Mouse (Mus musculus): ENCODE measurements around the gene Aco1.
"Not testable (repeated sequence)": the region's sequence is repeated elsewhere in the genome, so short reads cannot be mapped to it uniquely, and the experiment has no call there.

The Aco1 gene

DNA sequence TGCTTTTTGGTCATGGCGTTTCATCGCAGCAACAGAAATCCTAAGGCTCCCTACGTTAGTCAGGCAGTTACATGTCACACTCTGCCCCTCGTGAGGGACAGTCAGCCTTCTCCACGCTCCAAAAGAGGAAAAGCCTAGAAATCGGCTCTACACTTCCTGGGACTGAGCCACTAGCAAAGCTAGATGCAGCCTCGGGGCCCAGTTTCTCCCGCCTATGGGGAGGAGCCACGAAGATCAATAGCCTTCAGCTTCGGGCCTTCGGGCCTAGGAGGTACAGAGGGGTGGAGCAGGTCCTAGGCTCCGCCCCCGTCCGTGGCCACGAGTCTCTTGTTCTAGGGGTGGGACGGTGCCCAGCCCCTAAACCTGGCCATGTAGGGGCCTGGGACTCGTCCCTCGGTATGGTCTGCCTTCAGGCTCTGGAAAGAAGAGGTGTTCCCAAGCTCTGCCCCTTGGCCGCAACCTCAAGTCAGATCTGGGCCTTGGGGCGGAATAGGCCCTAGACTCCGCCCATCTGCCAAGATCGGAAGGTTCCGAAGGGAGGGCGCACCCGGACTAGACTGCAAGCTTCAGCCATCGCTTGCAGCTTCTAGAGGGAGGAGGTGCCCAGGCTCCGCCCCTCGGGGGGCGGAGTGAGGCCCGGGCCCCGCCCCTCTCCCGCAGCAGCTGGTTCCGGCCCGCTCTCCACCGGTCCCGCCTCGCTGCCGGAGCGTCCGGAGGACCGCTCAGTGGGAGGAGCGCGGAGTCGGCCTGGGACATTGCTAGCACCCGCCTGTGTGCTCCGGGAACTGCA lies at the start of gene Aco1:
Aco1 (plus strand) TSS at position 339 of the 790 bp plus-strand sequence.
- peak; percentile 97 for DNase-seq (ENCODE audit: low spot score)

GRCm38 (mm10) chr4:40094974-40095373 lies 47.9 kb upstream of the Aco1 start:
- DNase-seq (ENCODE audit: low spot score), result no peak

GRCm38 (mm10) chr4:40102996-40103395 lies 39.9 kb upstream of the Aco1 start:
- no peak for DNase-seq (ENCODE audit: low spot score)

DNA sequence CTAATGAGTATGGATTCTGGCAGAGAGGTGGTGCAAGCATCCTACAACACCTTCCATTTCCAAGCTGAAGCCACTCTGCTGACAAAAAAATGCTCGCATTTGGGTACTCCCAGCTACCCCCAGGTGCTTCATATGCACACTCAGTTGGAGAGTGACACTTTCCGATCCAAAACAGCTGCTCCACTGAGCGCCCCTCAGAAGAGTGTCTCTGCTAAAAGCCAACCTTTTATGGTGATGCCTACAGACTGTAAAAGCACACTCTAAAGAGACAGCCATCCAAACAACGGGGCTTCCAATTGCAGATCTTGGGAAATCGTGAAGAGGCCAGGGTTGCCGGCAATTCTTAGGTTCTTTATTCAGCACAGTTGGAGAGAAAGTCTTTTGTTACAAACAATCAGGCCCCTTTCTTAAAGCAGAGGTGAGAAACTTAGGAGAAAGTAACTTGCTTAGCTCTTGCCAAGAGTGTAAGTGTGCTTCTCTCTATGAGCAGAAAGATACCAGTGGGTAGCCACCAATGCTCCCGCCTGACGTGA lies 36.8 kb upstream of the Aco1 start:
- DNase-seq (ENCODE audit: low spot score), result no peak

GRCm38 (mm10) chr4:40108030-40108429 lies 34.9 kb upstream of the Aco1 start:
- DNase-seq (ENCODE audit: low spot score), result no peak

GRCm38 (mm10) chr4:40113173-40113572 lies 29.7 kb upstream of the Aco1 start:
- no peak for DNase-seq (ENCODE audit: low spot score)

GRCm38 (mm10) chr4:40121221-40121620 lies 21.7 kb upstream of the Aco1 start:
- DNase-seq (ENCODE audit: low spot score), result peak; percentile 73

- DNase-seq (ENCODE audit: low spot score), result not testable (repeated sequence)
These were observed 20.6 kb upstream of the Aco1 start for GRCm38 (mm10) chr4:40122291-40122690.

GRCm38 (mm10) chr4:40134468-40135102 lies 8.3 kb upstream of the Aco1 start:
- peak; percentile 44 for DNase-seq (ENCODE audit: low spot score)

DNA sequence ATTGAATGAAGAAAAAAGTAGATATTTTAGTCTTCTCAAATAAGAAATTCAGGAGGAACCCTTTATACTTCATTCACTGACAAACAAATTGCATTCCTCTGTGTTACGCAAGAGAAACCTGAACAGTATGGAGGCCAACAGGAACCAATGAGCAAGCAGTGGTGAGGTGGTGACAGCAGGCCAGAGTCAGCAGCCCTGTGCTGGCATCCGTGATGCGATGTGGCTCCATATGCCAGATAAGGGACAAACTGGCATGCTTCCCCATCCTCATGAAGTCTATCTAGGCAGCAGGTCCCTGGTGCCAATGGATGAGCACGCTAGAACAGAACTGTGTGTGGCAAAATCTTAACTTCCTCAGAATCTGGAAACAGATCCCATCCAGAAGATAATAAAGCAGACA lies 6.4 kb upstream of the Aco1 start:
- no peak for DNase-seq (ENCODE audit: low spot score)

DNA sequence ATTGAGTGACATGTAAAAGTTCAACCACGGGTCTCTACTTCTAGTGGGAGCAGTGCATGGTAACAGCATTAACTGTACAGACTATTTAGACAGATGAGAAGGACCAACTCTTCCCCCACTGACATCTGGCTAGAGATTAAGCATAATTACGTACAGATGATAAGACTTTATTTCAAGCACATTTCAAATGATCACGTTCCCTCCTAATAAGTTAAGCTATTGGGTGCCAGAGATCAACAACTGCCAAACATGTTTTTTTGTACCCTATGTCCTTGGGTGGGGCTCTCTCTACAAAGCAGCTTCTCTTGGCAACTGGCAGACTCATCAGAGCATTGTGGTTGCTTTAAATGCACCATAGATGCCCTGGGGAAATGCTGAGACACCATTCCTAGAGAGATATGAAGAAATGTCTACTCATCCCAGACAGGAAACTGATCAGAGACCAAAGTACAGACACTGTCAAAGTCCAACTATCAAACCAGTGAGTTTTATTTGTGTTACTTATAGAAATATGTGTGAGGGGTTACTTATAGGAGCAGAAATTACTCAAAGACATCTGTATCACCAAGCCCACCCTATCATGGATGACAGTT lies 3.1 kb upstream of the Aco1 start:
- no peak for DNase-seq (ENCODE audit: low spot score)

- no peak for DNase-seq (ENCODE audit: low spot score)
These were observed 621 bp downstream of the Aco1 start for GRCm38 (mm10) chr4:40143533-40143871.

DNA sequence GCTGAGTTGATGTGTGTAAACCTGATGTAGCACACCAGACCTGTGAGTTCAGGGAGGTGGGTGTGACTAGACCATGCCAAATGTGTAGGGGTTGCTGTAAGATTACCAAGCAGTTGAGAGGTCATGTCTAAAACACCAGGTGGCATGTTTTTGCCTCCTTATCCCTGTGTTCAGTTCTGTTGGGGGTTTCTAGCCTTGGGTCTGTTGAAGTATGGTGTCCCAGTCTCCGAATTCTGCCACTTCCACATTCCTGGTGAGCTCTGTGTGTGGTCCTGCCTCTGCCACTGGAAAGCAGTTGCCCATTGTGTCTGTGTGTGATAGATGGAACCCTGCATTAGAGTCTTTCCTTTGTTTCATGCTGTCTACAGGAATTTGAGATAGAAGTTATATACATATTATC lies 1.7 kb downstream of the Aco1 start:
- no peak for DNase-seq (ENCODE audit: low spot score)

- DNase-seq (ENCODE audit: low spot score), result no peak
These were observed 2.1 kb downstream of the Aco1 start for GRCm38 (mm10) chr4:40144981-40145380.

GRCm38 (mm10) chr4:40148281-40148680 lies 5.4 kb downstream of the Aco1 start:
- no peak for DNase-seq (ENCODE audit: low spot score)

GRCm38 (mm10) chr4:40150046-40150445 lies 7.2 kb downstream of the Aco1 start:
- no peak for DNase-seq (ENCODE audit: low spot score)

DNA sequence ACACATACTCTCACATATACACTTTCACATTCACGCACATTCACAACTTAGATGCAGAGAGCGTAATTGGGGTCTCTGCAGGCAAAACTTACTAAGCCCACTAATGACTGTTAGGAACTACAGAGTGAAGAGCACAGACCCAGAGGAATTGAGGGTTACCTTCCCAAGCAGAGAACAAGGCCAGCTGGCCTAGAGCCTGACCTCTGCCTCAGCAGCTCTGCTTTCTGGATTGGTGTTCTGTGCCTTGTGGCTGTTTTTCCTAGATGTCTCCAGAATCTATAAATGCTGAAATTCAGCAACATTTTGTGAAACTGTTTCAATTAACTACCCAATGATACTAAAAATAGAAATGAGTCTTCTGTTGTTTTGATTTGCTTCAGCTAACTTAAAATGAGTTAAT lies 9.9 kb downstream of the Aco1 start:
- no peak for DNase-seq (ENCODE audit: low spot score)

GRCm38 (mm10) chr4:40153500-40153899 lies 10.6 kb downstream of the Aco1 start:
- no peak for DNase-seq (ENCODE audit: low spot score)

DNA sequence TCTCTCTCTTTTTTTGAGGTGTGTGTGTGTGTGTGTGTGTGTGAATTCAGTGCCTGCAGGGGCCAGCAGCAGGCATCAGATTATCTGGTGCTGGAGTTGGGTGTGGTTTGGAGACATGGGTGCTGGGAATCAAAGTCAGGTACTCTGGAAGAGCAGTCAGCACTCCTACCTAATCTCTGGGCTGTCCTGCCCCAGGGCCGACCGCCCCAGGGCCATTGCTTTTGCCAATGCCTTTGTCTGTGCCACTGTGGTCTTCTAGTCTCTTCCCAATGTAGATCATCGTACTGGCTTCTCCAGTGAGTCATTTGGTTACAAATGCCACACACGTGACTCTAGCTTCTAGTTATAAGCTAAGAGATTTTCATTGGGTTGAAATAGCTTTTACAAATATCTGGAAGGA lies 11.9 kb downstream of the Aco1 start:
- no peak for DNase-seq (ENCODE audit: low spot score)

GRCm38 (mm10) chr4:40155467-40155999 lies 12.7 kb downstream of the Aco1 start:
- no peak for DNase-seq (ENCODE audit: low spot score)

DNA sequence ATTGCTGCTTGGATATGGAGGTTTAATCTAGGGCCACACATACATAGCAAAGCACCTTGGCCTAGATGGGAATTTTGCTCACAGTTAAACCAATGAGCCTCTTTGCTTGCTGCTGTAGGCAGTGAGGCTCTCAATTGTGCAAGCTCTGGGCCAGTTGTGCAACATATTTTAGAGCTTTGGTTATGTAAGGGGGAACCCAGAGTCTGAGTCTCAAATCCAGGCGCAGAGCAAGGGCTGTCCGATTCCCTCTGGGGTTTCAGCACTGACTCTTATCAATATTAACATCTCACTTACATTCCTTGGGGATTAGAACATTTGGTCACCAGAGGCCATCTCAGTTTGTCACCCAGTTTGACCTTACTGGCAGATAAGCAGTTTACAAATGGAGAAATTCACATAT lies 13.3 kb downstream of the Aco1 start:
- DNase-seq (ENCODE audit: low spot score), result no peak

DNA sequence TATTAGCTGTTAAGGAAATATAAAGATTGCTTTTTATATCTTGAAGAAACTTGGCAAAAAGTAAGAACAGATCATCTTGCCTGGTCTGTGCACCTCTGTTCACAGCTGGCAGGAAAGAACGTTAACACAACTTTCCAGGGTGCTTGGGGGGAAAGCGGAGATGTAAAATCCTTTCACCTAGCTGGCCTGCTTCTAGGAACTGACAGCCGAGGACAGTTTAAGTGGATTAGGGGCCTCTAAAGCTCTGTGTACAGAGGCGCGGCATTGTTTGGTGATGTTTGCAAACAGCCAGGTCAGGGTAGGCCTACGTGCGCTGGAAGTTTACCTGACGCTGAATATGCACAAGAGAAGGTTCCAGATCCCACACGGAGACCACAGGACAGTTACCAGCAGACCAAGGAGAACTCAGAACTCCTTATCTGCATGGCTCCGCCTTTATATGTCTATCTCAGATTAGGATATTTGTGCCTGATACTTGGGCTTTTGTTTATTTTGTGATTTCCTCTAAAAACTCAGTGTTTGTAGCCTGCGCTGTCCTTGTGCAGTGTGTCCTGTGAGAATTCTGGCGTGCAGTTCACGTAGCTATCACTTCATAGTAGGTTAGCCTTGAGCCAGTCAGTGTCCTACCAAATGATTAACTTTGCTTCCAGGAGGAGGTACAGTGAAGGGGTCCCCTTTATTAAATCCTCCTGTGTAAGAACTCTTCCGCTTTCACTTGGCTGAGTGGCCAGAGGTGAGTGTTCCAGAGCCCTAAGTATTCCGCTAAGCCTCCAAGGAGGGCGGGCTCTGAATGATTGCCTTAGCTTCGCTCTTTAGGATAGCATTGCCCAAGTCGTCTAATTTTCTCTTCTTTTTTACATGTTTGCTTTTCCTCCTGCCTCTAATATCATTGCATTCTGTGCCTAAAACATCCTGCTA lies 14.0 kb downstream of the Aco1 start:
- DNase-seq (ENCODE audit: low spot score), result no peak

All from ovary, adult 18-20 months (tissue).